Mouse (Mus musculus) neural tube, embryonic 11.5 days (tissue): ENCODE measurements at regions not wholly inside any gene's neighbourhood (a gene's known extent, or its start where the extent isn't known, plus 50 kb on each side); places are given as distances from the start of the nearest gene placed in this dataset.

Experiments used
- ATAC-seq: fragments of 200-750 bp; cut with Nextera tagmentation; 2 replicates; pipeline ENCODE4 v1.8.0; 2017; ENCODE audit warnings: moderate number of reproducible peaks, mild to moderate bottlenecking, moderate TSS enrichment, moderate library complexity; ENCODE audit not compliant: insufficient read depth, low FRiP score, low TSS enrichment
- DNase-seq: peaks from one replicate; pipeline ENCODE4 v3.0.0-alpha.2; 2015; ENCODE audit warnings: low spot score
- H3K27ac ChIP-seq: fragments of 300-500 bp; sonication (generic); 2 replicates; pipeline ENCODE4 v1.5.1; 2014; ENCODE audit warnings: low read depth, mild to moderate bottlenecking, low read length
- H3K27me3 ChIP-seq: fragments of 300-500 bp; sonication (generic); 2 replicates; pipeline ENCODE4 v1.6.1; 2014; ENCODE audit warnings: mild to moderate bottlenecking, low read length, mixed read lengths; ENCODE audit not compliant: control insufficient read depth, insufficient read depth
- H3K36me3 ChIP-seq: fragments of 300-500 bp; sonication (generic); 2 replicates; pipeline ENCODE4 v1.6.1; 2014; ENCODE audit warnings: mild to moderate bottlenecking, low read length, moderate library complexity, mixed read lengths; ENCODE audit not compliant: control insufficient read depth, insufficient read depth
- H3K4me1 ChIP-seq: fragments of 300-500 bp; sonication (generic); 2 replicates; pipeline ENCODE4 v1.6.1; 2014; ENCODE audit warnings: low read length, mixed read lengths; ENCODE audit not compliant: control insufficient read depth, insufficient read depth
- H3K4me2 ChIP-seq: fragments of 300-500 bp; sonication (generic); 2 replicates; pipeline ENCODE4 v1.6.1; 2014; ENCODE audit warnings: low read depth, mild to moderate bottlenecking, moderate library complexity
- H3K4me3 ChIP-seq: fragments of 300-500 bp; sonication (generic); 2 replicates; pipeline ENCODE4 v1.5.1; 2014; ENCODE audit warnings: low read depth, low read length
- H3K9ac ChIP-seq: fragments of 300-500 bp; sonication (generic); 2 replicates; pipeline ENCODE4 v1.6.1; 2014; ENCODE audit warnings: mild to moderate bottlenecking, low read length
- H3K9me3 ChIP-seq: fragments of 300-500 bp; sonication (generic); 2 replicates; pipeline ENCODE4 v1.6.1; 2016; ENCODE audit warnings: low read length; ENCODE audit not compliant: control insufficient read depth
- WGBS: fragments of 180-500 bp; shearing (Covaris S2); extraction: QIAGEN DNeasy Blood & Tissue Kit; methylation state at CpG from one replicate; pipeline ENCODE4 v1.1.7; 2014; 5-methylcytosine and 5-hydroxymethylcytosine counted together

DNA sequence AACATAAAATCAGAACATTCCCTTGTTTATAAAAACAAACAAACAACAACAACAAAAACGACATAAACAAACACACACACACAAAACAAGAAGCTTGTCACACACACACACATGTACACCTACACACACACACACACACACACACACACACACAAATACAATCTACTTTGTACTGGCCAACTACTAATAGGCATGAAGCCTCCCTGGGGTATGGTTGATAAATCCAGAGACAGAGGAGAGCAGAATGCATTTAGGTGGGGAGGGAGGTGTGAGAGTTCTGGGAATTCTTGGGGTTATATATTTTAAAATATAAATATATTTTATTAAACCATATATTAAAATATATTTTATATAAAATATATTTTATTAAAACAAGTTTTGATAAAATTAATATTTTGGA, 371.6 kb upstream of the Pcdh20 start:
- H3K9me3 ChIP-seq = no peaks in the 10 kb centered on the region
- no peaks in the 10 kb centered on the region for H3K36me3 ChIP-seq
- 45% methylated on average over 1 of the region's 1 CpGs for WGBS
- H3K4me2 ChIP-seq = no peak overlapping the region
- no peak overlapping the region for H3K4me3 ChIP-seq
- H3K9ac ChIP-seq = no peak overlapping the region
- H3K4me1 ChIP-seq = no peaks in the 10 kb centered on the region
- DNase-seq = no peak
- H3K27me3 ChIP-seq = no peaks in the 10 kb centered on the region
- ATAC-seq = peak; percentile 60; the same call in 1 of the 2 replicates
- H3K27ac ChIP-seq = no peak overlapping the region

DNA sequence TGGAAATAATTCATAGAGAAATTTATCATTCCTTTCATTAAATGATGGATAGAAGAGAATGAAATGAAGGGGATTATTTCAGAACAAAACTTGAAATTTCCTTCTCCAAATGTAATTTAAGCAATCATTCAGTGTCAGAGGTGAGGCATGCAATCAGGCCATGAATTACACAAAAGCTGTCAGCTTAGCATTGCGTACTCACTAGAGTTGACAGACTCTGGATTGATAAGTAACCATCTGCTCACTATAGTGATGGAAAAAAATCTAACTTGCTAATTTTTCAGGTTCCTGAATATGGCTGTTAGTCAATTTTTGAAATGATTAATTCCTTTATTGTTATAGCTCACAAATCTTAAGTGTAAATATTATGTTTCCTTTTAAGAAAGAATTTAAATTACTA, 334.5 kb upstream of the Pcdh20 start:
- Histone ChIP-seq H3K4me3 (no peak overlapping the region), H3K27ac (no peak overlapping the region), H3K4me2 (no peak overlapping the region), H3K4me1 (no peaks in the 10 kb centered on the region), H3K36me3 (no peaks in the 10 kb centered on the region), H3K9me3 (no peaks in the 10 kb centered on the region), H3K9ac (no peak overlapping the region), H3K27me3 (no peaks in the 10 kb centered on the region)
- ATAC-seq (no peak), DNase-seq (no peak)
- 71% methylated on average over 1 of the region's 1 CpGs for WGBS

DNA sequence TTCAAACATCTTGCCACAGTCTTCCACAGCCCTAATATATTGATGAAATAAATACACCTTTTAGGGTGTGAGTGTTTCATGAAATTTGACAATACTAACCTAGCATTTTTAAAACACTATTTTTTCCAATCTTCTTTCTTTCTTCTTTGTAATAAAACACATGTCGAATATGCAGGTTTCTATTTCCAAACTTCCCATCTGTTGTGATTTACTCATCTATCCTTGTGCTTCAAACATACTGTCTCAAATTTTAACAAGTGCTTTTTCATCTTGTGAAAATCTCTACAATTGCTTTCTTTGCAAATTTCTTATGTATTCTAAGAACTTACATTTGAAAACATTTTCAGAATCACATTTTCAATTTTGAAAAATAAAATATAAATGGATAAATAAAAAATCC, 330.1 kb upstream of the Pcdh20 start:
- H3K4me1 ChIP-seq = no peaks in the 10 kb centered on the region
- H3K27ac ChIP-seq = no peak overlapping the region
- H3K27me3 ChIP-seq = no peaks in the 10 kb centered on the region
- ATAC-seq (no peak), DNase-seq (no peak)
- H3K9ac ChIP-seq = no peak overlapping the region
- H3K36me3 ChIP-seq = no peaks in the 10 kb centered on the region
- H3K9me3 ChIP-seq = no peaks in the 10 kb centered on the region
- 89% methylated on average over 1 of the region's 1 CpGs for WGBS
- H3K4me3 ChIP-seq = no peak overlapping the region
- H3K4me2 ChIP-seq = no peak overlapping the region

DNA sequence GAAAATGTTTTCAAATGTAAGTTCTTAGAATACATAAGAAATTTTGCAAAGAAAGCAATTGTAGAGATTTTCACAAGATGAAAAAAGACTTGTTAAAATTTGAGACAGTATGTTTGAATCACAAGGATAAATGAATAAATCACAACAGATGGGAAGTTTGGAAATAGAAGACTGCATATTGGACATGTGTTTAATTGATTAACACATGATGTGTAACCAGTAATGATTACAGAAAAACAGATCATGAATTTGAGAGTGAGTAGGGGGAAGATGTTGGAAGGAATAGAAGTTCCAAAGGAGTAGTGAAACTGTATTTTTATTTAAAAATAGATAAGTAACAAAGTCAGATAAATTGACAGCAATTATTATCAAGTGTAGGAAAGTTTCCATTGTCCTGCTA, 329.3 kb upstream of the Pcdh20 start:
- Histone ChIP-seq H3K9me3 (no peaks in the 10 kb centered on the region), H3K9ac (no peak overlapping the region), H3K27me3 (no peaks in the 10 kb centered on the region), H3K4me2 (no peak overlapping the region), H3K4me1 (no peaks in the 10 kb centered on the region), H3K36me3 (no peaks in the 10 kb centered on the region), H3K4me3 (no peak overlapping the region), H3K27ac (no peak overlapping the region)
- no peak for DNase-seq
- ATAC-seq = no peak
